Mouse (Mus musculus) neutrophil, adult 59 days (primary cell): ENCODE data around the gene Tsnaxip1. TPM values are rescaled to one million over a fixed set of nuclear protein-coding genes. Genes with fewer than 3 reads are reported as not detected.

Source experiments
- total RNA-seq, 2 experiments: library from RNA; stranded (reverse); gene quantifications; 1 replicate in 1 of 2; 2 replicates in 1 of 2; pipeline ENCODE4 v1.2.4; 2023

The Tsnaxip1 gene
- total RNA-seq: not detected

DNA sequence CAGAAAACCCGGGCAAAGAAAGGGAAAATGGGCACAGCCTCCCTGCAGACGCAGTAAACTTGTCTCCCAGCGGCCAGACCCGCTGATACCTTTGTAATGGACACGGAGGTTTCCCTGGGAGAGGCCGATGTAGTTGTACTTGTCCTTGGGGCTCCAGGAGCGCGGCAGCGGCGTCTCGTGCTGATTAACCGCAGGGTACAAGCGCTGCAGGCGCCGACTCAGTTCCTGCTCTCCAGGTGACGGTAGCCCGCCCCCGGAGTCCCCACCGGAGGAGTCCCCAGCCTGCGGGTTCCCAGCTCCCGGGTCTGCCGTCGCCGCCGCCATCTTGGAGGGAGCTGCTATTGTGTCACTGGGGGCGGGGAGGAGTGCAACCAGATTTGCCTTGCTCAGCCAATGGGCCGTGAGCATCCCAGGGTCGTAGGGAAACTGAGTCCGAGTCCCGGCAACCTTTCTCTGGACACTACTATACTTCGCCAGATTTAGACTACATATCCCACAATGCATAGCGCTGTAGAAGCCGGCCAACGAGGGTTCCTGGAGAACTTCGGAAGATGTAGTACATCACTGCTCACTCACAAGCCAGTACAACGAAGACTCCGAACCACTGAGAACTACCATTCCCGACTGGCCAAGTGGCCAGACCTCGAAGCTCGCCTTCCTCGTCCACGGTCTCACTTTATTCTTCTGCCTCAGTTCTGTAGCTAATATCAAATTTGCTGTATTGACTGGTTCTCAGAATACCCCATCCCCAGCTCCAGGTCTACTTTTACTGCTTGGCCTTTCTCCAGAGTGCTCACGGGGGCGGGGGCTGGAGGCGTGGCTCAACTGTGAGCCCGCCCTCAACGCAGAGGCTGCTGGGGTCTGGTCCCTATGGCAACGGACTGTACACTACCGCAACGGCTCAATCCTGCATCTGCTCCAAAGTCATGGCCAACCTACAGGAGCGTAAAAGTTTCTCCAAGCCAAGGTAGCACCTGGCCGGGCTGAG lies at the start of gene Tsnaxip1, which contains the start of gene Ranbp10:
Tsnaxip1 (plus strand) TSS at position 871 of the 988 bp plus-strand sequence.
Ranbp10 (minus strand) TSS at position 490 of the 988 bp plus-strand sequence.

DNA sequence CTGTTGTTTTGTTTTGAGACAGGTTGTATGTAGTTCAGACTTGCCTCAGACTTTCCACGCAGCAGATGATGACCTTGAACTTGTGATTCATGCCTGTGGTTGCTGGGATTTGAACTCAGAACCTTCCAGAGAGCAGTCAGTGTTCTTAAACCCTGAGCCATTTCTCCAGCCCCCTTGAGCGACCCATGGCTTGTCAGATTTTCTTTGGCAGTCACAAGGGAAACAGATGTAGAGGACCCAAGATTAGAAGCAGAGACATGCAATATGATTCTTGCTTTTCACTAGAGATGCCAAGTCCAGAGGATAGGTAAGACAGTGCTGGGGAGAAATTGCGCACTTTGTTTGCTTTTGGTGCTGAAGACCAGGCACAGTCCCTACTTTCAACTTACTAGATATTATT lies 25.6 kb downstream of the Tsnaxip1 start, which contains the start of gene Cenpt:
Cenpt (minus strand) TSS at position 101 of the 400 bp plus-strand sequence.

DNA sequence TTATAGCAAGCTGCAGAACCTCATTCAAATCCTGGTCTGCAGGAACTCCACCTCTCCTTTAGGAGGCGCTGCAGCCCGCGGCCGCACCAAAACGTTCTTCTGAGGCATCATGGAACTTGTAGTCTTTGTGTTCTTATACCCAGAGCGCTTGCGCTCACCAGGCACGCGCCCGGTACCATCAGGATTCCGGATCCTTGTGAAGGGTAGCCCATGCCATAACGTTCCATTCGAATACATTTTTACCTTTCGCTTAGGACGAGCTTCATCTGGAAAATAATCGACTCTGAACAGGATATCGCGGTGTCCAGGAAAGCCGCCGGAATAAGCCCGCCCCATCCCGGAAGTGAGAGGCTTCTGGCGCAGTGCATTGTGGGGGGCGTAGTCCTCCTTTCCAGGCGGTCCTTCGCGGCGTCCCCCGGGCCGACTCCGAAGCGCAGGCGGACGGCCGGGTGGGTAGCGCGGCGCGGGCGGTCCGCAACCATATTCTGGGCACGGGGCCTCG lies 27.2 kb downstream of the Tsnaxip1 start, which contains the start of gene Thap11:
Thap11 (plus strand) TSS at position 418 of the 502 bp plus-strand sequence.

DNA sequence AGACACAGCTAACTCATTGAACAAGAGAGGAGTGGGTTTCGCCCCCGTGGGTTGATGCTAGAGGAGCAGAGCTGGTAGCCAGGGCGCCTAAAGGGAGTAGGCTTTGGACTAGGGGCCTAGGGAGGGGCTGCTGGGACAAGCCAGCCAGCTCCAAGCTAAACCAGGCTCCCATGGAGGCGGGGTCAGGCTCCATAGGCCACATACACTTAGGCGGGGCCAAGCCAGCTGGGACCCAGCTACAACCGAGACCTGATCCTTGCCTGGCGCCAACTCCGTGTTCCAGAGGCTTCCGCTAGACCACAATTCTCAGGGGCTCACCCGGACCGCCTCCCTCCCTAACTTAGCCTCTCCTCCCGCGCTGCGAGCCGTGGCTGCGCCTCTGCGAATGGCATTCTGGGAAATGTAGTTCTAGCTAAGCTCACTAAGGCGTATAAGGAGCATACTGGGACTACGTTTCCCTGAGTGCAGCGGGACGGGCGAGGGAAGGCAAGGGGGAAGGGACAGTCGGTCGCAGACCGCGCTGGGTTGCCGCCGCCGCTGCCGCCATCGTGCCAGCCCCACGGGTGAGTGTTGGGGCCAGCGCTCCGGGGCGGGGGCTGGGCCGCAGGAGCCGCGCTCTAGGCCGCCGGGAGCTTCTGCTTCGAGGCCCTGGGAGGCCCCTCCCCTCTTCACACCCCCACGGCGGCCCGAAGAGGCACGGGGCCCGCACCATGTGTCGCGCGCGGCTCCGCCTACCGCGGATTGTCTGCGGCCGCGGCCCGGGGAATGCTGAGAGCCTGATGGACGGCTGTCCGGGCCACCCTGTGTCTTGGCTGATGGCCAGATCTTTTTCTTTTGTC lies 32.8 kb downstream of the Tsnaxip1 start, which contains the start of gene Nutf2:
Nutf2 (plus strand) TSS at position 438 of the 839 bp plus-strand sequence.

DNA sequence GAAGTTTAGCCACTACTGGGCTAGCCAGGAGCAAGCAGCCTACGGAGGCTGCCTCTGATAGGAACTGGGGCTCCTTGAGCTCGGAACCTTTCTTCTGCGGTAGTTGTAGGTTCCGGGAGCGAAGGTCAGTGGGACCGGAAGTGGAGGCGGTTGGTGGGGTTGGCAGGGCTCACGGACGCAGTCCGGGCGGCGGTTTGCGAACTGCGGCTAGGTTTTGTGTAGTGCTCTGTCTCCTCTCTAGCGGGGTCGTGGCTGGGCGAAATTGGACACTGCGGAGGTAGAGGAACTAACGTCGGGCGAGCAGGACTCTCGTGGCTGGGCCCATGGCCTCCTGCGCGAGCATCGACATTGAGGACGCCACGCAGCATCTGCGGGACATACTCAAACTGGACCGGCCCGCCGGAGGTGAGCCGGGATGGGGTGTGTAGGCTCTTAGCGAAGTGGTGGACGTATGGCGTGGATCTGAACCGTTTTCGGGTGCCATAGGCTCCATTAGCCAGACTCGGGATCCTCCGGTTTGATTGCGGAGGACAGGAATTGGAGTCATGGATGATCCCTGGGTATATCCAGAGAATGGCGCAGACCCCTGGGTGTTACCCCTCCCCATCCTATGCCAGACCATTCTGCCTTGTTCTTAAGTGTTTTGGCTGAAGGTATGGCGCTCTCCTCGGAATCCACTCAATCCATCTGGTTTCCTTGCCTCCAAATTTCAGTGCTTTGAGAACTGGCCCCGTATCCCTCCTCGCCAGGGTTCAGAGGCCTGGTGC lies 53.4 kb downstream of the Tsnaxip1 start, which contains the start of gene Edc4:
Edc4 (plus strand) TSS at position 128 of the 767 bp plus-strand sequence.

DNA sequence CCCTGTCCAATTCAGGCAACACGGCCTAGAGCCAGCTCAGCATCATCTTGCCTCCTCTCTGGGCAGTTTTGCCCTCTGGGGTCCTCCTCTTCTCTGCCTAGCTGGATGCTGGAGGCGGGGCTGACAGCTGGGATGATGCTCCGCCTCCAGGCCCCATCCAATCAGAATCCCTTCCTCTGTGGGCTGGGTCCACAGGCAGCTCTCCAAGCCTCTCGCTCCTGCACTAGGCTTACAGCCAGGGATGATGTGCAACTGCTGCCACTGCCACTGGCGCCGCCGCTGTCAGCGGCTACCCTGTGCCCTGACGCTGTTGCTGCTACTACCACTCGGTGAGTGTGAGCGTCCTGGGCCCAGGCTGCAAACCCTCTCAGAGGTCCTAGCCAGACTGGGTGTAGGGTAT lies 65.8 kb downstream of the Tsnaxip1 start, which contains the start of gene Nrn1l:
Nrn1l (plus strand) TSS at position 229 of the 400 bp plus-strand sequence.

Other genes starting within 250 kb of the Tsnaxip1 start
- gene Ripor1, start 222.5 kb upstream of the Tsnaxip1 start, total RNA-seq: 10 to 100 TPM; 15.2 to 17.7 TPM
- 100 to 1,000 TPM in 1 of 2 experiments, 10 to 100 TPM in 1; 93.2 to 103 TPM for gene Ctcf, start 191.2 kb upstream of the Tsnaxip1 start, total RNA-seq
- not detected for gene Agrp, start 190.3 kb upstream of the Tsnaxip1 start, total RNA-seq
- gene Carmil2, start 141.5 kb upstream of the Tsnaxip1 start, total RNA-seq: 1 to 10 TPM; 9.4 to 9.7 TPM
- gene Acd, start 126.6 kb upstream of the Tsnaxip1 start, total RNA-seq: 10 to 100 TPM; 26.9 to 32.0 TPM
- 1 to 10 TPM; 4.0 to 6.4 TPM for gene Pard6a, start 126.6 kb upstream of the Tsnaxip1 start, total RNA-seq
- not detected for gene 4933405L10Rik, start 120.1 kb upstream of the Tsnaxip1 start, total RNA-seq
- gene Enkd1, start 119.5 kb upstream of the Tsnaxip1 start, total RNA-seq: 1 to 10 TPM; 6.8 to 9.5 TPM
- under 1 TPM; 0.51 to 0.62 TPM for gene Gfod2, start 69.1 kb upstream of the Tsnaxip1 start, total RNA-seq
- 10 to 100 TPM; 21.9 to 25.2 TPM for gene Ranbp10, start 381 bp upstream of the Tsnaxip1 start, total RNA-seq
- gene Cenpt, start 25.5 kb downstream of the Tsnaxip1 start, total RNA-seq: 10 to 100 TPM; 13.5 to 17.1 TPM
- 10 to 100 TPM; 32.8 to 39.9 TPM for gene Thap11, start 27.4 kb downstream of the Tsnaxip1 start, total RNA-seq
- 10 to 100 TPM; 22.8 to 35.5 TPM for gene Nutf2, start 32.8 kb downstream of the Tsnaxip1 start, total RNA-seq
- 10 to 100 TPM; 32.0 to 38.0 TPM for gene Edc4, start 53.1 kb downstream of the Tsnaxip1 start, total RNA-seq
- gene Nrn1l, start 65.8 kb downstream of the Tsnaxip1 start, total RNA-seq: not detected
- gene Pskh1, start 72.7 kb downstream of the Tsnaxip1 start, total RNA-seq: 10 to 100 TPM; 11.6 to 12.7 TPM
- gene Ctrl, start 106.1 kb downstream of the Tsnaxip1 start, total RNA-seq: under 1 TPM in 1 of 2 experiments, not detected in 1; 0.98 TPM
- 10 to 100 TPM; 76.7 to 93.4 TPM for gene Psmb10, start 110.7 kb downstream of the Tsnaxip1 start, total RNA-seq
- gene Lcat, start 115.7 kb downstream of the Tsnaxip1 start, total RNA-seq: not detected
- 1 to 10 TPM; 5.8 to 6.9 TPM for gene Slc12a4, start 138.4 kb downstream of the Tsnaxip1 start, total RNA-seq
- under 1 TPM in 1 of 2 experiments, not detected in 1; 0.22 TPM for gene Dpep3, start 151.7 kb downstream of the Tsnaxip1 start, total RNA-seq
- 1 to 10 TPM; 4.9 to 5.8 TPM for gene Dus2, start 163.6 kb downstream of the Tsnaxip1 start, total RNA-seq
- gene Dpep2nb, start 178.2 kb downstream of the Tsnaxip1 start, total RNA-seq: under 1 TPM in 1 of 2 experiments, not detected in 1; 0.33 TPM
- 1 to 10 TPM; 6.7 to 8.6 TPM for gene Ddx28, start 184.2 kb downstream of the Tsnaxip1 start, total RNA-seq
- 10 to 100 TPM; 47.5 to 51.6 TPM for gene Nfatc3, start 231.1 kb downstream of the Tsnaxip1 start, total RNA-seq